Mouse (Mus musculus) liver, embryonic 14.5 days (tissue): ENCODE measurements at regions not wholly inside any gene's neighbourhood (a gene's known extent, or its start where the extent isn't known, plus 50 kb on each side); places are given as distances from the start of the nearest gene placed in this dataset.

Experiments
- ATAC-seq: fragments of 200-750 bp; cut with Nextera tagmentation; 2 replicates; pipeline ENCODE4 v1.8.0; 2017; ENCODE audit warnings: moderate number of reproducible peaks, mild to moderate bottlenecking, moderate library complexity; ENCODE audit not compliant: insufficient read depth
- DNase-seq, 3 experiments: peaks; one replicate each; pipeline ENCODE4 v3.0.0-alpha.2; 2012 to 2013; ENCODE audit warnings: low read depth in 3 of 3, low spot score in 3 of 3
- H3K27ac ChIP-seq: fragments of 300-500 bp; sonication (generic); 2 replicates; pipeline ENCODE4 v1.5.1; 2014; ENCODE audit warnings: moderate library complexity, mild to moderate bottlenecking, control low read depth, inconsistent platforms
- H3K27me3 ChIP-seq: fragments of 300-500 bp; sonication (generic); 2 replicates; pipeline ENCODE4 v1.6.1; 2014; ENCODE audit warnings: mild to moderate bottlenecking, low read length, moderate library complexity; ENCODE audit not compliant: control insufficient read depth, insufficient read depth
- H3K36me3 ChIP-seq: fragments of 300-500 bp; sonication (generic); replicated peaks from 2 replicates; pipeline ENCODE4 v1.6.1; 2014; ENCODE audit warnings: low read depth; ENCODE audit not compliant: control insufficient read depth, insufficient read depth
- H3K4me1 ChIP-seq, 2 experiments: fragments of 200-500 bp in 1 of 2; fragments of 300-500 bp in 1 of 2; sonication (generic) in 1 of 2; replicated peaks; 2 replicates each; pipeline ENCODE4 v1.6.1; 2012 to 2014; ENCODE audit warnings: antibody characterized with exemption in 1 of 2, inconsistent platforms in 1 of 2, low read length in 1 of 2; ENCODE audit not compliant: control insufficient read depth in 2 of 2, insufficient read depth in 2 of 2
- H3K4me2 ChIP-seq: fragments of 300-500 bp; sonication (generic); 2 replicates; pipeline ENCODE4 v1.6.1; 2014; ENCODE audit warnings: low read depth, mild to moderate bottlenecking, control low read depth, moderate library complexity
- H3K4me3 ChIP-seq, 2 experiments: fragments of 200-500 bp in 1 of 2; fragments of 300-500 bp in 1 of 2; sonication (generic) in 1 of 2; 2 replicates each; pipeline ENCODE4 v1.5.1; 2012 to 2014; ENCODE audit warnings: low read depth in 2 of 2, low read length in 2 of 2, mild to moderate bottlenecking in 2 of 2, control low read depth in 1 of 2, inconsistent platforms in 1 of 2, moderate library complexity in 1 of 2; ENCODE audit not compliant: insufficient read depth in 1 of 2
- H3K9ac ChIP-seq: fragments of 300-500 bp; sonication (generic); replicated peaks from 2 replicates; pipeline ENCODE4 v1.6.1; 2014; ENCODE audit warnings: mild to moderate bottlenecking, control low read depth, moderate library complexity
- H3K9me3 ChIP-seq: fragments of 300-500 bp; sonication (generic); 2 replicates; pipeline ENCODE4 v1.6.1; 2016; ENCODE audit warnings: low read length, mixed read lengths; ENCODE audit not compliant: control insufficient read depth
- CTCF ChIP-seq: IDR thresholded peaks from 2 replicates; pipeline ENCODE4 v1.5.1; 2016; ENCODE audit warnings: antibody characterized with exemption, low read depth, control low read depth
- EP300 ChIP-seq: IDR thresholded peaks from 2 replicates; pipeline ENCODE4 v1.6.1; 2016; ENCODE audit warnings: antibody characterized with exemption, low read depth
- WGBS: fragments of 180-500 bp; shearing (Covaris S2); extraction: QIAGEN DNeasy Blood & Tissue Kit; methylation state at CpG from one replicate; pipeline ENCODE4 v1.1.7; 2014; ENCODE audit not compliant: insufficient replicate concordance; 5-methylcytosine and 5-hydroxymethylcytosine counted together

GRCm38 (mm10) chr2:115322582-115322981 lies 258.9 kb upstream of the BC052040 start:
- Histone ChIP-seq H3K27me3 (no peaks in the 10 kb centered on the region), H3K4me3 (no peak overlapping the region), H3K4me2 (no peak overlapping the region), H3K27ac (no peak overlapping the region), H3K9ac (no peak overlapping the region), H3K36me3 (no peaks in the 10 kb centered on the region), H3K4me1 (no peaks in the 10 kb centered on the region), H3K9me3 (no peaks in the 10 kb centered on the region)
- 47% methylated on average over 5 of the region's 5 CpGs for WGBS
- ATAC-seq (no peak), DNase-seq (no peak)
- TF ChIP-seq CTCF = no peak

- Histone ChIP-seq H3K4me1 (no peaks in the 10 kb centered on the region), H3K27me3 (no peaks in the 10 kb centered on the region), H3K4me2 (no peak overlapping the region), H3K9me3 (no peaks in the 10 kb centered on the region), H3K27ac (no peak overlapping the region), H3K9ac (no peak overlapping the region), H3K36me3 (no peaks in the 10 kb centered on the region), H3K4me3 (no peak overlapping the region)
- DNase-seq (no peak), ATAC-seq (no peak)
- no peak for TF ChIP-seq CTCF
- no peak for TF ChIP-seq EP300
- 54% methylated on average over 2 of the region's 2 CpGs for WGBS
Observed at GRCm38 (mm10) chr2:115326526-115326925, 255.0 kb upstream of the BC052040 start.

- Histone ChIP-seq H3K27me3 (no peaks in the 10 kb centered on the region), H3K36me3 (no peaks in the 10 kb centered on the region), H3K27ac (no peak overlapping the region), H3K4me3 (no peak overlapping the region), H3K4me2 (no peak overlapping the region), H3K9me3 (no peaks in the 10 kb centered on the region), H3K4me1 (no peaks in the 10 kb centered on the region), H3K9ac (no peak overlapping the region)
- DNase-seq (no peak), ATAC-seq (no peak)
- TF ChIP-seq EP300 (no peak), CTCF (no peak)
- WGBS = 47% methylated on average over 7 of the region's 7 CpGs
Observed at GRCm38 (mm10) chr2:115338178-115338577, 243.3 kb upstream of the BC052040 start.

- WGBS = 58% methylated on average over 4 of the region's 4 CpGs
- no peak overlapping the region for H3K9ac ChIP-seq
- H3K27me3 ChIP-seq = no peaks in the 10 kb centered on the region
- H3K9me3 ChIP-seq = no peaks in the 10 kb centered on the region
- H3K27ac ChIP-seq = no peak overlapping the region
- H3K4me2 ChIP-seq = no peak overlapping the region
- H3K4me1 ChIP-seq = no peaks in the 10 kb centered on the region
- TF ChIP-seq EP300 (no peak), CTCF (no peak)
- DNase-seq = no peak
- no peaks in the 10 kb centered on the region for H3K36me3 ChIP-seq
- ATAC-seq = no peak
- no peak overlapping the region for H3K4me3 ChIP-seq
Observed at GRCm38 (mm10) chr2:115339034-115339433, 242.5 kb upstream of the BC052040 start.

GRCm38 (mm10) chr2:115342360-115342759 lies 239.2 kb upstream of the BC052040 start:
- no peak overlapping the region for H3K27ac ChIP-seq
- ATAC-seq = no peak
- H3K4me1 ChIP-seq = no peaks in the 10 kb centered on the region
- no peak for DNase-seq
- H3K9me3 ChIP-seq = no peaks in the 10 kb centered on the region
- 75% methylated on average over 14 of the region's 14 CpGs for WGBS
- no peak overlapping the region for H3K4me2 ChIP-seq
- H3K9ac ChIP-seq = no peak overlapping the region
- H3K4me3 ChIP-seq = no peak overlapping the region
- H3K27me3 ChIP-seq = no peaks in the 10 kb centered on the region
- H3K36me3 ChIP-seq = no peaks in the 10 kb centered on the region
- TF ChIP-seq CTCF (no peak), EP300 (no peak)
